Mouse (Mus musculus) cortical plate, adult 2 months (tissue): ENCODE results near the gene Spem1. TPM values are rescaled to one million over a fixed set of nuclear protein-coding genes. Genes with fewer than 3 reads are reported as not detected.

Experiments used
- H3K27ac ChIP-seq: fragments of 200-500 bp; 2 replicates; pipeline ENCODE4 v1.5.1; 2012; ENCODE audit warnings: low read length, control low read depth, inconsistent platforms; ENCODE audit not compliant: insufficient read depth
- H3K4me1 ChIP-seq: fragments of 200-500 bp; 2 replicates; pipeline ENCODE4 v1.6.1; 2011; ENCODE audit warnings: low read length; ENCODE audit not compliant: control insufficient read depth, insufficient read depth
- H3K4me3 ChIP-seq: fragments of 200-500 bp; 2 replicates; pipeline ENCODE4 v1.5.1; 2011; ENCODE audit warnings: mild to moderate bottlenecking, low read length, control low read depth; ENCODE audit not compliant: insufficient read depth
- CTCF ChIP-seq: fragments of 200-500 bp; IDR thresholded peaks from 2 replicates; pipeline ENCODE4 v1.5.1; 2011; ENCODE audit warnings: mild to moderate bottlenecking, control low read depth, low read length; ENCODE audit not compliant: insufficient read depth; ENCODE audit errors: extremely low read depth
- POLR2A ChIP-seq: fragments of 200-500 bp; IDR thresholded peaks from 2 replicates; pipeline ENCODE4 v1.6.1; 2011; ENCODE audit warnings: mild to moderate bottlenecking, low read length, control low read depth; ENCODE audit not compliant: insufficient read depth; ENCODE audit errors: extremely low read depth
- polyA plus RNA-seq: library from polyadenylated mRNA; depleted of rRNA; stranded (reverse); fragments of >200 nt; gene quantifications from 2 replicates; pipeline ENCODE4 v1.2.3, GENCODE M21; 2012

The Spem1 gene
- polyA plus RNA-seq, 1 experiment: 0.10 TPM

GRCm38 (mm10) chr11:69801379-69801977 lies 20.5 kb downstream of the Spem1 start, which contains the start of gene Fgf11:
TSS of gene Fgf11 (minus strand) at chr11:69801857.
- Histone ChIP-seq H3K27ac (peak within 1 kb of the TSS; percentile 72), H3K4me1 (peaks cover 1% of the 10 kb centered on the region; the same call in 1 of the 2 replicates), H3K4me3 (peak within 1 kb of the TSS; percentile 78)
- TF ChIP-seq CTCF: no peak
- TF ChIP-seq POLR2A: no peak

- H3K4me1 ChIP-seq: peaks cover 1% of the 10 kb centered on the region; the same call in 1 of the 2 replicates
- TF ChIP-seq CTCF (no peak), POLR2A (no peak; the same call in 1 of the 2 replicates)
- H3K4me3 ChIP-seq: peak overlapping the region; percentile 78
- H3K27ac ChIP-seq: 0 out of 2 replicates have a peak overlapping the region, but pooled peaks have one; percentile 41
Measured at GRCm38 (mm10) chr11:69800392-69801197, 21.4 kb downstream of the Spem1 start.

GRCm38 (mm10) chr11:69800138-69800391 lies 21.9 kb downstream of the Spem1 start:
- TF ChIP-seq CTCF (no peak), POLR2A (no peak)
- 0 out of 2 replicates have a peak overlapping the region, but pooled peaks have one; percentile 41 for H3K27ac ChIP-seq
- H3K4me3 ChIP-seq: peak overlapping the region; percentile 78; the same call in 1 of the 2 replicates
- peaks cover 1% of the 10 kb centered on the region; the same call in 1 of the 2 replicates for H3K4me1 ChIP-seq

- TF ChIP-seq CTCF: no peak
- no peak for TF ChIP-seq POLR2A
- peak overlapping the region; percentile 78; the same call in 1 of the 2 replicates for H3K4me3 ChIP-seq
- 0 out of 2 replicates have a peak overlapping the region, but pooled peaks have one; percentile 41 for H3K27ac ChIP-seq
- peaks cover 1% of the 10 kb centered on the region; the same call in 1 of the 2 replicates for H3K4me1 ChIP-seq
Measured at GRCm38 (mm10) chr11:69799394-69800137, 22.4 kb downstream of the Spem1 start.

- no peak overlapping the region for H3K4me3 ChIP-seq
- TF ChIP-seq POLR2A (no peak), CTCF (no peak)
- H3K27ac ChIP-seq: no peak overlapping the region
- H3K4me1 ChIP-seq: peaks cover 1% of the 10 kb centered on the region; the same call in 1 of the 2 replicates
Measured at GRCm38 (mm10) chr11:69797924-69798323, 24.1 kb downstream of the Spem1 start.

- H3K4me3 ChIP-seq: peak overlapping the region; percentile 36; the same call in 1 of the 2 replicates
- TF ChIP-seq POLR2A: no peak
- no peak for TF ChIP-seq CTCF
- H3K27ac ChIP-seq: no peak overlapping the region
- H3K4me1 ChIP-seq: no peaks in the 10 kb centered on the region; the same call in 1 of the 2 replicates
Measured at GRCm38 (mm10) chr11:69795983-69796435, 26.0 kb downstream of the Spem1 start.

- no peak within 1 kb of the TSS for H3K27ac ChIP-seq
- no peaks in the 10 kb centered on the region; the same call in 1 of the 2 replicates for H3K4me1 ChIP-seq
- TF ChIP-seq CTCF: no peak
- TF ChIP-seq POLR2A: no peak
- H3K4me3 ChIP-seq: peak within 1 kb of the TSS; percentile 36
Measured at GRCm38 (mm10) chr11:69795168-69795982, 26.6 kb downstream of the Spem1 start, which contains the start of gene Chrnb1. TSS of gene Chrnb1 (minus strand) at chr11:69795943.

GRCm38 (mm10) chr11:69793429-69793828 lies 28.6 kb downstream of the Spem1 start:
- no peak for TF ChIP-seq CTCF
- TF ChIP-seq POLR2A: no peak
- Histone ChIP-seq H3K27ac (no peak overlapping the region), H3K4me3 (no peak overlapping the region), H3K4me1 (no peaks in the 10 kb centered on the region; the same call in 1 of the 2 replicates)

- Histone ChIP-seq H3K4me1 (no peaks in the 10 kb centered on the region; the same call in 1 of the 2 replicates), H3K27ac (no peak overlapping the region), H3K4me3 (no peak overlapping the region)
- TF ChIP-seq POLR2A (no peak), CTCF (no peak)
Measured at GRCm38 (mm10) chr11:69791420-69791819, 30.6 kb downstream of the Spem1 start.
